Mouse (Mus musculus): ENCODE data around the gene Znhit1.
"Not testable (repeated sequence)": the region's sequence is repeated elsewhere in the genome, so short reads cannot be mapped to it uniquely, and the experiment has no call there.

The Znhit1 gene

GRCm38 (mm10) chr5:136950521-136950920, 37.3 kb downstream of the Znhit1 start:
- DNase-seq: no peak

GRCm38 (mm10) chr5:136949551-136950336, 38.1 kb downstream of the Znhit1 start:
- DNase-seq: not testable (repeated sequence)

- DNase-seq: no peak
Observed at GRCm38 (mm10) chr5:136947874-136948273, 39.9 kb downstream of the Znhit1 start.

- DNase-seq: no peak
Observed at GRCm38 (mm10) chr5:136945084-136945483, 42.7 kb downstream of the Znhit1 start.

GRCm38 (mm10) chr5:136943382-136943781, 44.4 kb downstream of the Znhit1 start:
- DNase-seq: no peak

- DNase-seq: no peak
Observed at GRCm38 (mm10) chr5:136942781-136943180, 45.0 kb downstream of the Znhit1 start.

- no peak for DNase-seq
Observed at GRCm38 (mm10) chr5:136940845-136941560, 46.8 kb downstream of the Znhit1 start.

GRCm38 (mm10) chr5:136940029-136940428, 47.8 kb downstream of the Znhit1 start:
- DNase-seq: not testable (repeated sequence)

GRCm38 (mm10) chr5:136939284-136939683, 48.5 kb downstream of the Znhit1 start:
- no peak for DNase-seq

- no peak for DNase-seq
Observed at GRCm38 (mm10) chr5:136937621-136938020, 50.2 kb downstream of the Znhit1 start.

- no peak for DNase-seq
Observed at GRCm38 (mm10) chr5:136936750-136937149, 51.1 kb downstream of the Znhit1 start.

- DNase-seq: no peak
Observed at GRCm38 (mm10) chr5:136935905-136936695, 51.7 kb downstream of the Znhit1 start.

- DNase-seq: no peak
Observed at GRCm38 (mm10) chr5:136933930-136934329, 53.9 kb downstream of the Znhit1 start.

- no peak for DNase-seq
Observed at GRCm38 (mm10) chr5:136932956-136933355, 54.9 kb downstream of the Znhit1 start.

Data from cerebellum, adult 18-20 months (tissue).